Mouse (Mus musculus) lung, adult 10 weeks (tissue): ENCODE measurements around the gene Tnfsf14. TPM values are rescaled to one million over a fixed set of nuclear protein-coding genes. Genes with fewer than 3 reads are reported as not detected.

ENCODE experiments used
- polyA plus RNA-seq: library from polyadenylated mRNA; stranded (reverse); fragments of 350-450 nt; fragmentation: Illumina TruSeq; extraction: RNeasy Lipid Tissue Mini Kit (QIAGEN cat#74804); gene quantifications from one replicate; pipeline ENCODE4 v1.2.3, GENCODE M21; 2014; ENCODE audit warnings: low read depth, low replicate concordance; ENCODE audit not compliant: insufficient read depth

Gene Tnfsf14
- 1.2 TPM for polyA plus RNA-seq

DNA sequence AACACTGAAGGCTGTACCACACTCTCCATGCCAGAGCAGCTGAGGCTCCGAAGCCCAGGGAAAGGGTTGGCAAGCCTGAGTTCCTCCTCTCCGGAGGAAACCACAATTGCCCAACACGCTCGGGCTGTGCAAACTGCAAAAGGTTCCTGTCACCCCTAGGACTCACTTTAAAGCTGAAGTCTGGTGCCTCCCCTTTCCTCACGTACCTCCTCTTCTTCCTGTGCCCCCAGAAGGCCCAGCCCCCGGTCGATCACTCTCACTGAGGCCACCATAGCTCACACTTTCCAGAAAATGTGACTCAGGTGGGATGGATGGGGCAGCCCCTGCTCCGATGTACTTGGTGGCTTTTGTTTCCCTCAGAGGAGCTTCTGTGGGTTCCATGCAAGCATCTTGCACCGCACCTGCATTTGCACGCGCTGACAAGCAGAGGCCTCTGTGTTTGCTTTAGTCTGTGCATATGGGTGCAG, at the start of gene Tnfsf14:
Gene Tnfsf14, minus strand, starts transcription at position 137 of the 467 bp plus-strand sequence.

DNA sequence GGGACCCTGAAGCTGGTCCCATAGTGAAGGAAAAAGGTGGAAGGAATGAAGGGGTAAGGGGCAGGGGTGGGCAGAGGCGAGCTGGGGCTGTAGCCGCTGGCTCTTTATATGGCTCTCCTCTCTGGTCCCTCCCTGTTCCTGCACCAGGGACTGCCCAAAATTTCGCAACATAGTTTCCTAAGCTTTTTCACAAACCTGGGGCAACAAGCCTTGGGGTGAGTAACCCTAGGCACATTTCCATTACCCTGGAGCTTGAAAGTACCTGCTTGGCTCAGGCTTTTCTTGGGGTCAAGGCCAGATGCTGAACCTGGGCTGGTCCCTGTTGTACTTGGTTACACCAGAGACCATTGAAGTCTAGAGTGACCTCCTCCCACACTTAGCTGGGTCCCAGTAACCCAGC, 34.0 kb upstream of the Tnfsf14 start, which contains the start of gene C3:
Gene C3, minus strand, starts transcription at position 123 of the 400 bp plus-strand sequence.

DNA sequence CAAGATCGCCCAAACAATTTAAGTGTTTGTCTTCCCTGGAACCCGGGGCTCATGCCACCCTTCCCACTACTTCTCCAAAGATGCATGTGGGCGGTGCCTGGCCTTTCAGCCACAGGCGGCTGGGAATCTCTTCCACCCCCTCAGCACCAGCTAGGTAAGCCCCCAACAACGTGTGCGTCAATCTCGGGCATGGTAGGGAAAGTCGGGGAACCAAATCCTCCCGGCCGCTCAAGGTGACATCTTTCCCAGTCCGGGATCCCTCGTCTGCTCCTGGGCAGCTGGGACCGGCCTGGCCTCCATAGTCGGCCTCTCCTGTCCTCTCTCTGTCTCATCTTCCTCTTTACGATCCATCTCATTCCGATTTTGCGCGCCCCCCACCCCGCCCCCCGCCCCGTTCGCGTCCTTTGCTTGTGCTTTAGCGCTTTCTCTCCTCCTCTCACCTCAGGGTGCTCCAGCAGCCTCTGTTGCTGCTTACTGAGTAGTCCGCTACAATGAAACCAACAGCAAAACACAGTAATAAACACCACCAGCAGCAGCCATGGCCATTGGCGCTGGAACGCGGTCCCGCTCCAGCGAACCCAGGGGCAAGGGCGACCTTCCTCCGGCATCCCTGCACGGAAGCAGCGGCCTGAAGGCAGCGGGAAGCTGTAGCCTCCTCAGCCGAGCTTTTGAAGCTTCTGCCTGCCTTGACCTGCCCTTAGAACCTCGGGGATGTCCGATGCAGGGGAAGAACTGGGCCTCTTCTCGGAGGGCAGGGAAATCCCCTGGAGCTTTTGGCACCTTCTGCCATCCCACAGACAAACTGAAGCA, 44.8 kb downstream of the Tnfsf14 start, which contains the start of gene Cd70:
Gene Cd70, minus strand, starts transcription at position 784 of the 810 bp plus-strand sequence.

Other genes starting within 250 kb of the Tnfsf14 start
- gene Acer1, start 212.1 kb downstream of the Tnfsf14 start, polyA plus RNA-seq: not detected
- gene Clpp, start 203.9 kb downstream of the Tnfsf14 start, polyA plus RNA-seq: 51.4 TPM
- gene Alkbh7, start 196.8 kb downstream of the Tnfsf14 start, polyA plus RNA-seq: 28.8 TPM
- gene Pspn, start 194.2 kb downstream of the Tnfsf14 start, polyA plus RNA-seq: not detected
- gene Gtf2f1, start 182.9 kb downstream of the Tnfsf14 start, polyA plus RNA-seq: 31.3 TPM
- not detected for gene Gm17949, start 182.7 kb downstream of the Tnfsf14 start, polyA plus RNA-seq
- gene Khsrp, start 162.7 kb downstream of the Tnfsf14 start, polyA plus RNA-seq: 17.6 TPM
- gene Slc25a41, start 152.5 kb downstream of the Tnfsf14 start, polyA plus RNA-seq: not detected
- gene Crb3, start 135.1 kb downstream of the Tnfsf14 start, polyA plus RNA-seq: 65.6 TPM
- gene Slc25a23, start 134.3 kb downstream of the Tnfsf14 start, polyA plus RNA-seq: 22.4 TPM
- gene Dennd1c, start 115.7 kb downstream of the Tnfsf14 start, polyA plus RNA-seq: 6.3 TPM
- 15.2 TPM for gene Tubb4a, start 106.4 kb downstream of the Tnfsf14 start, polyA plus RNA-seq
- 7.4 TPM for gene Tnfsf9, start 88.9 kb downstream of the Tnfsf14 start, polyA plus RNA-seq
- gene Cd70, start 44.4 kb downstream of the Tnfsf14 start, polyA plus RNA-seq: not detected
- gene C3, start 34.0 kb upstream of the Tnfsf14 start, polyA plus RNA-seq: 224 TPM
- 39.6 TPM for gene Gpr108, start 54.3 kb upstream of the Tnfsf14 start, polyA plus RNA-seq
- 37.0 TPM for gene Trip10, start 55.3 kb upstream of the Tnfsf14 start, polyA plus RNA-seq
- 12.2 TPM for gene Vav1, start 84.9 kb upstream of the Tnfsf14 start, polyA plus RNA-seq
- 12.3 TPM for gene Adgre1, start 164.5 kb upstream of the Tnfsf14 start, polyA plus RNA-seq